Mouse (Mus musculus) ES-E14 (cell line): ENCODE results near the gene Rel.

Source experiments
- HCFC1 ChIP-seq: IDR thresholded peaks from 2 replicates; pipeline ENCODE4 v1.6.1; 2012; ENCODE audit warnings: low read length, inconsistent platforms, borderline replicate concordance; ENCODE audit not compliant: insufficient read depth
- MAFK ChIP-seq: IDR thresholded peaks from 2 replicates; pipeline ENCODE4 v1.6.1; 2014; ENCODE audit warnings: mild to moderate bottlenecking, low read depth, low read length, inconsistent platforms; ENCODE audit not compliant: insufficient read depth
- ZC3H11A ChIP-seq: IDR thresholded peaks from 2 replicates; pipeline ENCODE4 v1.6.1; 2012; ENCODE audit warnings: low read depth, mild to moderate bottlenecking, inconsistent platforms, low read length, borderline replicate concordance

DNA sequence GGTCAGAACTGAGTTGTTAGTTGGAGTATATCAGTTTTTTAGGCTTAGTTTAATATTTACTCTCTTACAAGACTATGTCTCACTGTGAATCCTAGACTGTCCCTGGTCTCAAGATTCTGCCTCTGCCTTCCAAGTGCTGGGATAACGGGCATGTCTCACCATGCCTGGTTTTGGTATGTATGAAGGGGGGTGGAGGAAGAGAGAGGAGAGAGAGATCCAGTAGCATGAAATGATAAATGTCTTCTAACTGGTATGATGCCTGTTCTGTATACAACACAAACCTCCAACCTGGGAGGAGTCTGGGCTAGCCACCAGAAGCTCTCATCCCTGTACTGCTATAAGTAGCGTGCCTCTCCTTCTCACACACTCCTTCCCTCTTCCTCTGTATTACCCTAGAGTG is 44.3 kb downstream of the Rel start:
- TF ChIP-seq ZC3H11A (no peak), HCFC1 (no peak), MAFK (no peak)
